Comparison of ENCODE assay signal across 8 mouse cellular contexts in genomic region chr3:117575928-117576254, GRCm38 (mm10). TPM values are rescaled to one million over a fixed set of nuclear protein-coding genes. Genes with fewer than 3 reads are reported as not detected.
DNase-seq lines count a peak whose midpoint lies in the region; ATAC-seq and TF ChIP-seq lines count a peak whose summit lies in the region.

No protein-coding gene starts in this region.

- WGBS in cerebellum, adult 2 months, result 15% methylated on average over 3 of the region's 3 CpGs
- WGBS in liver, embryonic 11.5 days, result 16% methylated on average over 3 of the region's 3 CpGs

- H3K27ac ChIP-seq in cerebellum, adult 2 months (ENCODE audit: insufficient read depth, low read length), result no peak overlapping the region
- no peak overlapping the region for H3K27ac ChIP-seq in liver, embryonic 11.5 days (ENCODE audit: low read depth, low read length)

- H3K4me1 ChIP-seq in cerebellum, adult 2 months (ENCODE audit: control insufficient read depth, insufficient read depth, low read length), result no peaks in the 10 kb centered on the region
- no peaks in the 10 kb centered on the region for H3K4me1 ChIP-seq in liver, embryonic 11.5 days (replicated peaks; ENCODE audit: control insufficient read depth, insufficient read depth, low read length)

- no peak overlapping the region for H3K9ac ChIP-seq in liver, embryonic 11.5 days (ENCODE audit: low read depth, low read length)

- peak overlapping the region; percentile 53 for H3K4me3 ChIP-seq in cerebellum, adult 2 months (replicated peaks; ENCODE audit: insufficient read depth, low read depth, low read length)
- H3K4me3 ChIP-seq in liver, embryonic 11.5 days (ENCODE audit: low read depth, low read length), result peak overlapping the region; percentile 39; the same call in 1 of the 2 replicates

- H3K36me3 ChIP-seq in liver, embryonic 11.5 days (ENCODE audit: control insufficient read depth, insufficient read depth, low read length), result no peaks in the 10 kb centered on the region

- TF ChIP-seq CTCF in cerebellum, adult 2 months (IDR thresholded peaks at IDR 0.05; ENCODE audit: borderline replicate concordance, insufficient read depth, low read depth, low read length), result no peak

- H3K27me3 ChIP-seq in cerebellum, adult 2 months (ENCODE audit: control insufficient read depth, insufficient read depth, low read length), result no peaks in the 10 kb centered on the region
- peaks cover 29% of the 10 kb centered on the region for H3K27me3 ChIP-seq in liver, embryonic 11.5 days (replicated peaks; ENCODE audit: control insufficient read depth, insufficient read depth, low read length)

- no peak for TF ChIP-seq POLR2A in cerebellum, adult 2 months (IDR thresholded peaks at IDR 0.05; ENCODE audit: borderline replicate concordance, insufficient read depth, low read length)

- DNase-seq in cerebellum, adult 2 months, result no peak
- DNase-seq in cerebellum, adult 11 months, result no peak
- peak; percentile 61 for DNase-seq in right cerebral cortex, adult 18-20 months
- DNase-seq in right cerebral cortex, postnatal 4 days, result no peak
- DNase-seq in liver, embryonic 11.5 days (ENCODE audit: low spot score), result no peak
- no peak for DNase-seq in cerebellum, postnatal 14 days
- DNase-seq in kidney, adult 8-10 months, result no peak

- no peaks in the 10 kb centered on the region for H3K9me3 ChIP-seq in liver, embryonic 11.5 days (ENCODE audit: control insufficient read depth, low read length)

- H3K4me2 ChIP-seq in liver, embryonic 11.5 days, result peak overlapping the region; percentile 60

- peak; percentile 8; the same call in 1 of the 2 replicates for ATAC-seq in liver, embryonic 11.5 days (replicated peaks; ENCODE audit: low FRiP score)
- no peak for ATAC-seq in megakaryocyte progenitor cell, adult 5-6 weeks (replicated peaks; ENCODE audit: poor library complexity)

RNA-seq across cellular contexts. Expression of gene Plppr5, which starts 1.3 kb away (rescaled TPM):
- polyA plus RNA-seq in cerebellum, adult 2 months (2012; rRNA removed), result 5.4 and 5.5 TPM in 2 replicates
- polyA plus RNA-seq in liver, embryonic 11.5 days (2014; fragmentation: Nextera tagmentation; extraction: Ambion mirVana), result 0.14 and 0.17 TPM in 2 replicates
- not detected in 2 replicates for total RNA-seq in megakaryocyte progenitor cell, adult 5-6 weeks (2015)
- not detected in 2 replicates for total RNA-seq in megakaryocyte progenitor cell, adult 5-6 weeks (2017)
